Mouse (Mus musculus): Measurements from ENCODE around the gene Lmtk3. TPM values are rescaled to one million over a fixed set of nuclear protein-coding genes. Genes with fewer than 3 reads are reported as not detected.
A peak's percentile ranks its signal among the peaks of the same experiment; 100 is the strongest.

Lmtk3 gene
- total and polyA plus RNA-seq, 2 experiments from 2014 or later = 0.31 TPM; not detected in 1

DNA sequence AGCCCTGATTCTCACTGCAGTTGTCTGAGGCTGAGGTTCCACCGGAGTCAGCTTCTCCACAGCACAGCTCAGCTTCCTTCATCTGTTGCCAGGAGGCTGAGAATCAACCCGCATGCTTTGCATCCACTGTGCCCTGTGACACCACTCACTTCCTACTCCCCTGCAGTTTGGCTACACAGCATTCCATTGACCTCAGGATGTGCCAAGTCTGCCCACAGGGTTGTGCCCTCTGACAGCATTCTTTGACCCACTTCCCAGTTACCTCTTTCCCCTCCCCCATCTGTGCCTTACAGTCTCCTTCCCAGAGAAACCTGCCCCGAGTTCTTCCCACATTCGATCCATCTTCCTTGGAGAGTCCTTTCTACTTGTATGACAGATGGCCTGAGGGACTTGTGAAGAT lies 1.3 kb upstream of the Lmtk3 start:
- no peaks in the 10 kb centered on the region for H3K36me3 ChIP-seq (replicated peaks; ENCODE audit: control insufficient read depth, insufficient read depth, low read length)
- H3K27ac ChIP-seq (ENCODE audit: low read depth) = no peak overlapping the region
- 59% methylated on average over 4 of the region's 4 CpGs for WGBS
- no peak overlapping the region for H3K4me3 ChIP-seq (ENCODE audit: low read depth, low read length)
- H3K4me1 ChIP-seq (ENCODE audit: control insufficient read depth, insufficient read depth) = peaks cover 5% of the 10 kb centered on the region; the same call in 1 of the 2 replicates
- H3K9me3 ChIP-seq (replicated peaks; ENCODE audit: control insufficient read depth, low read length) = no peaks in the 10 kb centered on the region
- H3K4me2 ChIP-seq (ENCODE audit: low read depth, low read length) = no peak overlapping the region
- ATAC-seq (ENCODE audit: insufficient read depth, low read depth) (no peak), DNase-seq (ENCODE audit: low spot score) (no peak)
- no peak overlapping the region for H3K9ac ChIP-seq (replicated peaks; ENCODE audit: low read depth, low read length)
- peaks cover 69% of the 10 kb centered on the region for H3K27me3 ChIP-seq (ENCODE audit: control insufficient read depth, insufficient read depth, low read length)
- TF ChIP-seq CTCF (IDR thresholded peaks at IDR 0.05; ENCODE audit: low read depth) (no peak), EP300 (IDR thresholded peaks at IDR 0.05; ENCODE audit: low read depth) (no peak)

DNA sequence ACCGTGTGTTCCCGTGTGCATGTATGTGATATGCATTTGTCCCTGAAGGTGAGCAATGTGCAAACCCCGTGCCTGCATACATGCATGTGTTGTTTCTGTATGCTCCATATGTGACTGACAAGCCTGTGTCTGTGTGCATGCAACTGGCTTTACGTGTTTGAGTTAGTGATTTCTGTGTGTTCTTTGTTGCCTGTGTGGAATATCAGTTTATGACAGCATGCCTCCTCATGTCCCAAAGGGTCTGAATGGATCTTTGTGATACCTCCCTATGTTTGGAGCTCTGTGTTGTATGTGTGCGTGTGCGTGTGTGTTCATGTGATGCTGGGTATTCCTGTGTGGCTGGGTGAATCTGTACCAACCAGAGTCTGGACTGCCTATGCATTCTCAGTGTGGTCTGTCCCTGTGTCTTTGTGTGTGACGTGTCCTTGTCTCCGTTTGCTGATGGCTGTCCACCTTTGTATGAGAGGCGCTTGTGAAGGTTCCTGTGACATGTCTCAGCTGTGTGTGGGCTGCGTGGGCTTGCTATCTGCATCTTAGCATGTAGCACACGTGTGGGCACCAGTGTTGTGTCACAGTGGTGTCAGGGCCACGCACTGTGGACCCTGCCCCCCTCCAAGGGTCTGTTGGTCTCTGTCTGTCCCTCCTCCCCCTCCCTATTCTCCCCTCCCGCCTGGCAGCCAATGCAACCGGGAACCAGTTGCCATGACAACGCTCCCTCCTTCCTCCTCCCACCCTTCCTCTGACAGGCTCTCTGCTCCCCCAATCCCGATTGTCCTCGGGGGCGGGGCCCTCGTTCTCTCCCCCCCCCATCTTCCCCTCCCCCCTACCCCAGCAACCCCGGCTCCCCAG lies 1.2 kb downstream of the Lmtk3 start, which contains the start of gene Sult2b1:
Gene Sult2b1, minus strand, starts transcription at position 146 of the 849 bp plus-strand sequence.
- Histone ChIP-seq H3K4me1 (ENCODE audit: control insufficient read depth, insufficient read depth) (no peaks in the 10 kb centered on the region; the same call in 1 of the 2 replicates), H3K4me3 (ENCODE audit: low read depth, low read length) (peak within 1 kb of the TSS; percentile 58), H3K9me3 (replicated peaks; ENCODE audit: control insufficient read depth, low read length) (no peaks in the 10 kb centered on the region), H3K27ac (ENCODE audit: low read depth) (no peak within 1 kb of the TSS), H3K4me2 (ENCODE audit: low read depth, low read length) (peak within 1 kb of the TSS; percentile 77), H3K9ac (replicated peaks; ENCODE audit: low read depth, low read length) (peak within 1 kb of the TSS; percentile 48), H3K27me3 (ENCODE audit: control insufficient read depth, insufficient read depth, low read length) (peaks cover 66% of the 10 kb centered on the region), H3K36me3 (replicated peaks; ENCODE audit: control insufficient read depth, insufficient read depth, low read length) (no peaks in the 10 kb centered on the region)
- TF ChIP-seq CTCF (IDR thresholded peaks at IDR 0.05; ENCODE audit: low read depth) (no peak), EP300 (IDR thresholded peaks at IDR 0.05; ENCODE audit: low read depth) (no peak)
- 27% methylated on average over 18 of the region's 20 CpGs for WGBS
- ATAC-seq (ENCODE audit: insufficient read depth, low read depth) = no peak
- peak; percentile 33 for DNase-seq (ENCODE audit: low spot score)

DNA sequence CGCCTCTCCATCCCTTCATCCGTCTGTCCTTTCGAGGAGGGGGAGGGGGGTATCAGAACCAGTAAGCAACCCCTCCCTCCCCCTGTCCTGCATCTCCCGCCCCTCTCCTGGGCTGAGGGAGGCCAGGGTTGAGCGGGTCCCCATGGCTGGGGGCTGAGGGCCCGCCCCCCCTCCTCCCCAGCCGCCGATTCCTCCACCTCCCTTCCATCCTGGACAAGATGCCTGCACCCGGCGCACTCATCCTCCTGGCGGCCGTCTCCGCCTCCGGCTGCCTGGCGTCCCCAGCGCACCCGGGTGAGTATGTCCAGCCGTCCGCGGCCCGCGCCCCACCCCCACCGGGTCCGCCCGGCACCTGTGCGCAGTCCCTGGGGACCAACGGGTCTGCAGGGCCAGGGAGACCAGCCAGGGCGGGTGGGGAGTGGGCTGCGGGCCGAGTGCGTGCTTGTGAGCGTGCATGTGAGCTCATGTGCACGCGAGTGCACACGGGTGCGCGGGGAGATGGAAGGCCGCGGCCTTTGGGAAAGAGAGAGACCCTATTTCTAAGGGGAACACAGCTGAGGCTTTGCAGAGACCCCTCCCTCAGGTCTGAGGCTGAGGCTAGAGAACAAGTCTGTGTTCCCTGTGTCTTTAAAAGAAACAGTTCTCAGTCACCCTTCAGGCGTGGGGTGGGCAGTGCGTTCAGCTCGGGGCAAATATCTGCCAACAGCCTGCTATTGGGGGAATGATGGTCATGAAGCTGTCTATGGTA lies 2.0 kb downstream of the Lmtk3 start:
- 2% methylated on average over 39 of the region's 42 CpGs for WGBS
- Histone ChIP-seq H3K27ac (ENCODE audit: low read depth) (no peak overlapping the region), H3K4me3 (ENCODE audit: low read depth, low read length) (peak overlapping the region; percentile 38), H3K9me3 (replicated peaks; ENCODE audit: control insufficient read depth, low read length) (no peaks in the 10 kb centered on the region), H3K4me1 (ENCODE audit: control insufficient read depth, insufficient read depth) (no peaks in the 10 kb centered on the region; the same call in 1 of the 2 replicates), H3K36me3 (replicated peaks; ENCODE audit: control insufficient read depth, insufficient read depth, low read length) (no peaks in the 10 kb centered on the region), H3K4me2 (ENCODE audit: low read depth, low read length) (peak overlapping the region; percentile 61), H3K27me3 (ENCODE audit: control insufficient read depth, insufficient read depth, low read length) (peaks cover 66% of the 10 kb centered on the region), H3K9ac (replicated peaks; ENCODE audit: low read depth, low read length) (no peak overlapping the region)
- ATAC-seq (ENCODE audit: insufficient read depth, low read depth) (0 out of 2 replicates have a peak, but pooled peaks have one; percentile 4), DNase-seq (ENCODE audit: low spot score) (no peak)
- TF ChIP-seq CTCF (IDR thresholded peaks at IDR 0.05; ENCODE audit: low read depth) (no peak), EP300 (IDR thresholded peaks at IDR 0.05; ENCODE audit: low read depth) (no peak)

DNA sequence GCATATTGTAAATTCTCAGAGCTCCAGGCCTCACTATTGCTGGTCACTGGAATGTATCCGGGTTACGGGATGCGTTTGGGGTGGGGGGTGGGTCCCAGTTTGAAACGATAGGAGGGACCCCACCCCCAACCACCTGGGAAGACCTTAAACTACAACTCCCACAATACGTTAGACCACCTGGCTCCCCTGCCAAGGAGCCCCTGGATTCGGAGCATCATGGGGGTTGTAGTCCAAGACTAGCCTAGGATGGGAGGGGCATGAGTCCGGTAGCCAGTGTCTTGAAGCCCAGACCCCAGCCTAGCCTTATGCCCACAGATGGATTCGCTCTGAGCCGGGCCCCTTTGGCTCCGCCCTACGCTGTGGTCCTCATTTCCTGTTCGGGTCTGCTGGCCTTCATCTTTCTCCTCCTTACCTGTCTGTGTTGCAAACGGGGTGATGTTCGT lies 2.6 kb downstream of the Lmtk3 start:
- ATAC-seq (ENCODE audit: insufficient read depth, low read depth) (peak; percentile 24; the same call in 1 of the 2 replicates), DNase-seq (ENCODE audit: low spot score) (no peak)
- Histone ChIP-seq H3K36me3 (replicated peaks; ENCODE audit: control insufficient read depth, insufficient read depth, low read length) (no peaks in the 10 kb centered on the region), H3K4me3 (ENCODE audit: low read depth, low read length) (peak overlapping the region; percentile 7; the same call in 1 of the 2 replicates), H3K27ac (ENCODE audit: low read depth) (no peak overlapping the region), H3K9ac (replicated peaks; ENCODE audit: low read depth, low read length) (no peak overlapping the region), H3K4me1 (ENCODE audit: control insufficient read depth, insufficient read depth) (no peaks in the 10 kb centered on the region; the same call in 1 of the 2 replicates), H3K27me3 (ENCODE audit: control insufficient read depth, insufficient read depth, low read length) (peaks cover 61% of the 10 kb centered on the region), H3K4me2 (ENCODE audit: low read depth, low read length) (peak overlapping the region; percentile 61), H3K9me3 (replicated peaks; ENCODE audit: control insufficient read depth, low read length) (no peaks in the 10 kb centered on the region)
- WGBS = 2% methylated on average over 14 of the region's 14 CpGs
- TF ChIP-seq EP300 (IDR thresholded peaks at IDR 0.05; ENCODE audit: low read depth) = no peak
- TF ChIP-seq CTCF (IDR thresholded peaks at IDR 0.05; ENCODE audit: low read depth) = no peak

DNA sequence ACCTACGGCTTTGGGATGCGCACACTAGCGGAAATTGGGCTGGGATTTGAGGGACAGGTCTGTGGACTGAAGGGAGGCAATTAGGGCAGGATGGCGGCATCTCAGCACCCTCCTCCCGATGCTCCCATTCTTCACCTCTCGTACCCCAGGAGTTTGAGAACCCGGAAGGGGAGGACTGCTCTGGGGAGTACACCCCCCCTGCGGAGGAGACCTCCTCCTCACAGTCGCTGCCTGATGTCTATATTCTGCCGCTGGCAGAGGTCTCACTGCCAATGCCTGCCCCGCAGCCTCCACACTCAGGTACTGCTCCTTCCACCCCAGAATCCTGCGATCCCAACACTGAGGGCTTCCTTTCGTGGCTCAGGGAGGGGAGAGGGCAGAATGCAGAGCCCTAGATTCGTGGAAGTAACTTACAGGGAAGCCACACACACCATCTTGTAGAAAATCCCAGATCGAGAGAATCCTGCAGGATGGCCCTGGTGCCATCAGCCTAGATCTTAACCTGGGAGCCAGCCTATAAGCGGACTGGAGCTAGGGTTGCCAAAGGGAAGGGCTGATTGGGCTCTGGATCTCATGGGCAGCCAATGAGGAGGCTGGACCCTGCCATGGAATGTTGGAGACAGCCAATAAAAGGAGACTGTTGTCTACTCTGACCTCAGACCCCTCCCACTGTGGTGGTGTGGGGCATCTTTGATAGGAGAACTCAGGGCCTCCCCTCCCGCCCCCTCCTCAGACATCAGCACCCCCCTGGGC lies 3.3 kb downstream of the Lmtk3 start:
- Histone ChIP-seq H3K27me3 (ENCODE audit: control insufficient read depth, insufficient read depth, low read length) (peaks cover 59% of the 10 kb centered on the region), H3K27ac (ENCODE audit: low read depth) (no peak overlapping the region), H3K4me1 (ENCODE audit: control insufficient read depth, insufficient read depth) (no peaks in the 10 kb centered on the region; the same call in 1 of the 2 replicates), H3K4me3 (ENCODE audit: low read depth, low read length) (no peak overlapping the region), H3K9me3 (replicated peaks; ENCODE audit: control insufficient read depth, low read length) (no peaks in the 10 kb centered on the region), H3K4me2 (ENCODE audit: low read depth, low read length) (no peak overlapping the region), H3K36me3 (replicated peaks; ENCODE audit: control insufficient read depth, insufficient read depth, low read length) (no peaks in the 10 kb centered on the region), H3K9ac (replicated peaks; ENCODE audit: low read depth, low read length) (no peak overlapping the region)
- TF ChIP-seq CTCF (IDR thresholded peaks at IDR 0.05; ENCODE audit: low read depth) (no peak), EP300 (IDR thresholded peaks at IDR 0.05; ENCODE audit: low read depth) (no peak)
- DNase-seq (ENCODE audit: low spot score) (no peak), ATAC-seq (ENCODE audit: insufficient read depth, low read depth) (no peak)
- WGBS = 10% methylated on average over 17 of the region's 17 CpGs
